Mouse (Mus musculus) T-helper 17 cell (primary cell): ENCODE results near the gene Hmcn1.

Experiments
- in situ Hi-C, 2 experiments: fragments of 300-600 bp; cut with MboI, MseI; formaldehyde crosslinking; loops; 1 replicate in 1 of 2; 2 replicates in 1 of 2; pipeline ENCODE4 v1.15.1; 2025; ENCODE audit warnings: high pct_unique_total_duplicates in 2 of 2

Gene Hmcn1

DNA sequence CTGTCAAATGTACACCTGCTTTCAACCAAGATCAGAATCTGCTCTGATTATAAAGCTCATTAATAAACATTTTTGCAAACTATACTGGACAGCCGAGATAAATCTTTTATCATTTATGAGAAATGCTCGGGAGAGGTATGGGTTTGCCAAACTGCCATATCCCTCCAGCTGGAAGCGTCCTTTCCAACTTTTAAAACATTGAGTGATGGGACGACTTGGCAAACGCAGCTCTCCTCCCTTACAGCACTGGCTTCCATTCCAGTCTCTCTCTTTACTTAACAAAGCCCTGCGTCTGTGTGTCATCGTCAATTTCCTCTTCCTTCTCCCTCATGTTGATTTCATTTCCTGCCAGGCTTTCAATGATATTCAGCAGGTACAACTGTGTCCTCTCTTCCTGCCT lies 114.8 kb downstream of the Hmcn1 start:
- in situ Hi-C loops, result no loop called here

GRCm38 (mm10) chr1:150877920-150878319 lies 115.3 kb downstream of the Hmcn1 start:
- in situ Hi-C loops, result no loop called here

- in situ Hi-C loops, result no loop called here
Measured at GRCm38 (mm10) chr1:150874025-150874424, 119.2 kb downstream of the Hmcn1 start.

- in situ Hi-C loops, result no loop called here
Measured at GRCm38 (mm10) chr1:150873231-150873630, 120.0 kb downstream of the Hmcn1 start.

- in situ Hi-C loops, result no loop called here
Measured at GRCm38 (mm10) chr1:150872105-150872504, 121.1 kb downstream of the Hmcn1 start.

GRCm38 (mm10) chr1:150869189-150869588 lies 124.0 kb downstream of the Hmcn1 start:
- in situ Hi-C loops, result no loop called here

DNA sequence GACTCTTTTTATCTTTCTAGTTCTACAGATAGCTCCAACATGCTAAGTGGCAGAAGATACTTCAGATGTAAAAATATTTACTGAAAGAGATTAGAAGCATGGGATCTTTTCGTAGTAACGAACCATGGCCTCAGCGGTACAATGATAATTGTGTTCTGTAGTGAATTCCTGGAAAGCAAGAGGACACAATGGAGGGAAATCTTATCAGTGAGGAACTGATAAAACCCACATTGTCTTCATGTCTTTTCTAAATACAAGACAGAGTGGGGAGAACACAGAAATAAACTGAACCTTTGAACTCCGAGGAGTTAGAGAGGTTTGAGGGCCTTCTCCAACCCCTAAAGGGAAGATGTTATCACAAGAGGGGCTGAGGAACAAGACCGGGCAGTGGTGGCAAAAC lies 126.6 kb downstream of the Hmcn1 start:
- in situ Hi-C loops, result no loop called here

- in situ Hi-C loops, result no loop called here
Measured at GRCm38 (mm10) chr1:150857779-150858178, 135.5 kb downstream of the Hmcn1 start.

DNA sequence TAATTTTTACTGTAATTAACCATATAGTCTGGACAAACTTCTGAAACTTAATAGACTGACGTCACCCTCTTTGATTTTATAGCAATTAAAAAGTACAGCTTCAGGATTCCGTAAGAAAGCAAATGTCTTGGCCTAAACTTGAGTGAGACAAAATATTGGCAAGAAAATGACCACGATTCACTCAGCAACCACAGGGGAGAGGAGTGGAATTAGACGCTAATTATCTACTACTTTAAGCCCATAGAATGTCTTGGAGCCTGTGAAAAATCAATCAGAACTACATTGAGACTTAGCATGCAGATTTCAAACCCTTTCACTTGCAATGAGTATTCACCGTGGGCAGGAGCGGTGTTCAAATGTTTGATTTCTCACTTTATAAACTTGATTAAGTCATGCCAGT lies 159.8 kb downstream of the Hmcn1 start:
- in situ Hi-C loops, result loop anchor here in 1 of 2 experiments (10.0 kb wide), 1 partner anchor 471 kb away; no protein-coding TSS in a partner anchor

GRCm38 (mm10) chr1:150829851-150830250 lies 163.4 kb downstream of the Hmcn1 start:
- in situ Hi-C loops, result loop anchor here in 1 of 2 experiments (10.0 kb wide), 1 partner anchor 475 kb away; no protein-coding TSS in a partner anchor

DNA sequence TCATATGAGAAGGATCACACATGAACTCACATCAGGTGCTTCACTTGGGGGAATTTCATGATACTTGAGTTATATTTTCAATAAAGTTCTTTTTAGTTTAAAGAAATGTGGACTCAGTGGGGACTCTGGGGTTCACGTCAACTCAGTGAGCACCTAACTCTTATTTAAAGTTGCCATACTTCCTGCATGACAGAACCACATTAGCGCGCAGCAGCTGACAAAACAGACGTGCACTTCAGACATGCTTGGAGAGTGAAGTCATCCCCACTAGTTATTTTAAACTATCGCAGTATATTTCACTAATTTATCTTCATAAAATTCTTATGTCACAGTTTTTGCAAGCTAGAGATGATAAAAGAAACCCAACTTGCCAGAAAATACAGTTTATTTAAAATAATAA lies 166.1 kb downstream of the Hmcn1 start:
- in situ Hi-C loops, result no loop called here

GRCm38 (mm10) chr1:150824334-150825005 lies 168.8 kb downstream of the Hmcn1 start:
- in situ Hi-C loops, result no loop called here

GRCm38 (mm10) chr1:150816035-150816807 lies 177.0 kb downstream of the Hmcn1 start:
- in situ Hi-C loops, result no loop called here

DNA sequence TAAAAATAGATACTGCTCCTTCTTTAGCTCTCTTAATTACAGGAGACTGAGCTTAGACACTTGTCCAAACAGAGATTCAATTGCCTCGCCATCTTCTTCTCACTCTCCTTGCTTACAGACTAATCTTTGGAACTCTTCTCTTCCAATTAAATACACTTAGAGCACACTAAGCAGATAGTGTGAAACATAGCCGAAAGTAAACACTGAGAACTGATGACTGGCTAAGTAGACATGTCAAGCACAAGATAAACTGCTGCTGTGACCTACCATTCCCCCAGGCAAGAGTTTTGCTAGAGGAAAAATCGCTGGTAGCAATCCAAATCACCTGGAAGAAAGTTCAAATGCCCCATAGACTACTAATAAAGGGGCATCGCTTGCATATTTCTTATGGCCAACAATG lies 178.3 kb downstream of the Hmcn1 start:
- in situ Hi-C loops, result no loop called here

DNA sequence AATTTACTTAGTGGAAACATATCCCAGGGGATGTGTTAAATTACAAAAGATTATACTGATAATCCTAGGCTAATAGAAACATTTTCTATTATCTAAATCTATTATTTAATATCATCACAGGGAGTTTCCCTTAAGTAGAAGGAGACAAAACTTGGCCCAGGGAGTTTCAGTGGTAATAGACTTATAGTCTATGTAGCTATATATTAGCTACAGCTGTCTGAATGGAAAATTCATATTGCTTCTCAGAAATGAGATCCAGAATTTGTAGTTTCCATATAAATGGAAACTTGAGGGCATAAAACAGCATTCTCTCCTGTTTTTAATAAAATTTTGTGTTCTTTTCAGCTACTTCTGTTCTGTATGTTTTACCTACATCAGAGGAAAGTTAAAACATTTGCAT lies 179.9 kb downstream of the Hmcn1 start:
- in situ Hi-C loops, result no loop called here

GRCm38 (mm10) chr1:150806864-150807263 lies 186.4 kb downstream of the Hmcn1 start:
- in situ Hi-C loops, result no loop called here

GRCm38 (mm10) chr1:150805466-150805865 lies 187.8 kb downstream of the Hmcn1 start:
- in situ Hi-C loops, result no loop called here

- in situ Hi-C loops, result no loop called here
Measured at GRCm38 (mm10) chr1:150804235-150805099, 188.8 kb downstream of the Hmcn1 start.

DNA sequence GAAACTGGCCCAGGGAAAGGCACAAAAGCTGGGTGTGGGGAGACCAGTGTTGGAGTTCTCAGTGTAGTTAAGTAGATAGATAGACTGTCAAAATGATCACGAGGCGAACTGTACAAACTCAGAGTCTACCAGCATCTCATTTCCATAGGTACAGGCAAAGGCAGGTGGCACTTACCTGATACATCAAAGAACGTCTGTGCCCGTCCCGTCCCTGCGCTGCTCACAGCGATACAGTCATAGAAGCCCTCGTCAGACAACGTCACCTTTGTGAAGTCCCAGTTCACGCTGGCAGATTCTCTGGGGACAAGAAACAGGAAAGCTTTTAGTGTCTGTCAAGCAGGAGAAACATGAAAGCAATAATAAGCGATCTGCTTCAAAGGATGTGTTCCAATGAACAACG lies 190.6 kb downstream of the Hmcn1 start:
- in situ Hi-C loops, result no loop called here

- in situ Hi-C loops, result no loop called here
Measured at GRCm38 (mm10) chr1:150800611-150801263, 192.5 kb downstream of the Hmcn1 start.

GRCm38 (mm10) chr1:150798651-150799050 lies 194.6 kb downstream of the Hmcn1 start:
- in situ Hi-C loops, result no loop called here
